Mouse (Mus musculus): ENCODE data around the gene Tanc2.
A peak's percentile ranks its signal among the peaks of the same experiment; 100 is the strongest.

Gene Tanc2

DNA sequence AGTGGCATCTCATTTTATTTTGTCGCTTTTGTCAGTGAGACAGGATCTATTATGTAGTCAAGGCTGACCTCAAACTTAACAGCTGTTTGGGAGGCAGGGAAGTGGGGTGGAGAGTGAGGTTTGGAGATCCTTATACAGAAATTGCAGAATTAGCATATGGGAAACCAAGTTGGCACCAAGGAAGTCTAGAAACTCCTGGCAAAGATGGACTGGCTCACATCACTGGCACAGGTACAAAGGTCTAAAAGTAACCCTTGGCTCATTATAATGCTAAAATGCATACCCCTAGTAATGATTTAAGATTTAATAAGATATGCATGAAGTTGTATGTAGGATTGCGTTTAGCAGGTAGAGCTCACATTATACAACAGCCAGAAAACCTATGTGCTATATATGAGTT, 58.2 kb downstream of the Tanc2 start:
- DNase-seq (ENCODE audit: low read depth) = no peak

DNA sequence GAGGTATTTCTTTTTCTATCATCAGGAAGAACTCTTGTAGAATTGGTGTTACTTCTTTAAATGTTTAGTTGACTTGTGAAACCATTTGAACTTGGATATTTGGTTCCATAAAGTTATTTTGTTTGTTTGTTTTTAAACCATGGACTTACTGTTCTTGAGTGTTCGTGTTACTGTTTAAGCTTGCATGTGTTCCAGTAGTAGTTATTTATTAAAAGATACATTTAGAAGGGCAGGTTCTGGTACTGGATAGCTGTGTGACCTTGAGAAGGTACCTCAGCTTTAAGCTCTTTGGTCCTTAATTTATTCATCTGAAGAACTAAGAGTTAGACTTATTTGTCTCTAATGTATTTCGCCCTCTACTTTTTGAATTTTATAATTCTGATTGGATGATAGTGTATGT, 64.8 kb downstream of the Tanc2 start:
- DNase-seq (ENCODE audit: low read depth) = no peak

DNA sequence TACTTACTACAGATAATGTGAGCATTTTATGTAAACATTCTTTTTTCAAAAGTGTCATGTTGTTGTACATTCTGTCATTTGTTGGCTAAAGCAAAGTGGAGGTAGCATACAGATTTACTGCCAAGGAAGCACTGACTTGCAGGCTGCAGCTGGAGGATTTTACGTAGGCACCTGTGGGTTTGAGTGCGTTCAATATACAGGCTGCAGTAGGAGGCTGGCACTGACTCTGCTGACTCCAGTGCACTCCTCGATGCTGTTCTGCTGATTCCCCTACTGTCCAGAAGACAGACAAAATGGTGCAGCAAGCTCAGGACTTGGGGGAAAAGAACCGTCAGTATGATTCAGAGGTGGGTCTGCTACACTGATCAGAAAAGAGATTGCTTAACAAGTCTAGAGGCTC, 65.5 kb downstream of the Tanc2 start:
- no peak for DNase-seq (ENCODE audit: low read depth)

DNA sequence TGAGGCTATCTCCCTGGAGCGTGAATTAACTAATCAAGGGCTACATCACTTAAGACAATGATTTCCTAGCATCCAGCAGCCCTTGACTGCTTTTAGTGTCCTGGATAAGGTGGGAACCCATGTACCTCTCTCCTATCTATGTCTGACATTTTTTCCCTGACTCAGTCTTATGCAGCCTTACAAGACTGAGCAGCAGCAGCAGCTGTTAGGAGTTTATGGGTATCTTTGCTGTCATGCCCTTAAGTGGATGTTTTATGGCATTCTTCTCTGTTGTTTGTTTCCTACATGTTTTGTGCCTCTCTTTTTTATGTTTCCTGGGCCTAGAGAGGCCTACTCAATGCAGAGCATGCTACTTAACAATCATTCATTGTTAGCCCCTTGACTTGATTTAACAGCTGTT, 78.1 kb downstream of the Tanc2 start:
- DNase-seq (ENCODE audit: low read depth) = no peak

DNA sequence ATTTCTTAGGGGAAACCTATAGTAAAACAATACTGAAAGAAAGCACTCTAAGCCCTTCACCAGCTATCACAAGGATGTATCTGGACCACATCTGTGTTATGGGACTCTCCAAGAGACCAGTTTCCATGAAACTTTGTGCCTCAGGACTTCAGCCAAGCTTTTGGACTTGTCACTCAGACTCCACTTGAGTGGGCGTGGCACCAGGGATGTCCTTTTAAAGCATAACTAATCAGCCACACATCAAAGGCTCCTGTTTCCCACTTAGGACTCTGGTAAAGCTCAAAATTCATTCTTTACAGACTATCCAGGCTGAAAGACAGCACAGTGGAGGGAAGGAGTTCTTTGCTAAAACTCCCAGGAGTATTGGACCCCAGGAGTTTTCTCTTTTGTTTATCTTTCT, 89.2 kb downstream of the Tanc2 start:
- DNase-seq (ENCODE audit: low read depth) = no peak

DNA sequence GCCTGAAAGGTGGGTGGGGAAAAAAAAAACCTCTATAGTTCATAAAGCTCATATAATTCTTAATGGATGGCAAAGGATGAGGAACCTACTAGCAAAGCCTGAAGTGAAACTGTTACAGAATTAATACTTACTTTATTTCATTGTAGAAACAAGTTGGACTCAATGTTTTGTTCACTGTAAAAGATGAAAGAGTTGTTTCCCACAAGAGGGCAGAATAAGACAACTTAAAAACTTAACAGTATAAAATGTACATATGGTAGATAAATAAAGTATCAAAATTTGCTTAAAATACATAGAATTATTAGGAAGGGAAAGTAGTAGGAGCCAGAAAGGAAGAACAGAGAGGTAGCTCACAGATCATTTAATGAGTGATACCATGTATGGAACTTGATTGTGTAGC, 95.0 kb downstream of the Tanc2 start:
- peak; percentile 24 for DNase-seq (ENCODE audit: low read depth)

DNA sequence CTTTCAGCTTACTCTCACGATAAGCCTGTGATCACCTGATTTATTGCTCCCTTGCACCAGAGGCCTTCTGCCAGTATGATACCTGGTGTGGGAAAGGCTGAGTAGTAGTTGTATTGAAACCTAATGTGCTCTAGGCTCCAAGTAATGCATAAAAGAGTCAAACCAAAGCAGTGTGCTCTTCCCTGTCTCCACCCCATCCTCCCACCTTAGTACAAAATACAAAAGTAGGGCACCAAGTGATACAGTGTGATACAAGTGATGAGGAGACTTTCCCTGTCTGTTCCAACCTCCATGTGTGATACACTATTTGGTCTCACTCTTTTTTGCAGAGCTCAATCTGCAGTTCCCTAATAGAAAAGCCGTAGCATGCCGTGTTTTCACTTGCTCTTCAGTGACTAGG, 110.7 kb downstream of the Tanc2 start:
- no peak for DNase-seq (ENCODE audit: low read depth)

DNA sequence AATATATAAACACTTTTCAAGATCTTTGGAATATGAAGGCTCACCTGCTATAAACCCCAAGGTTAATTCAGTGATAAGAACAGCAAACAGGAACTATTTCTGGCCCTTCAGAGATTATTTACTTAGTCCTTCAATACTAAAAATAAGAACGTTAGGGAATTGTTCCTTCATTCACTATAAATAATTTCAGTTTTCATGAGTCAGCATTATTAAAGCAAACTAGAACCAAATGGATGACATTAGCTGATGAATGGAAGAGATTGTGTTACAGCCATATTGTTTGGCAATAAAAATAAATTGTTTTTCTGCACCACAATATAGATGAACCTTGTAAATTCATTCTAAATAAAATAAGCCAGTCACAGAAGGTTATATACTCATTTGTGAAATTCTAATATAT, 129.9 kb downstream of the Tanc2 start:
- no peak for DNase-seq (ENCODE audit: low read depth)

DNA sequence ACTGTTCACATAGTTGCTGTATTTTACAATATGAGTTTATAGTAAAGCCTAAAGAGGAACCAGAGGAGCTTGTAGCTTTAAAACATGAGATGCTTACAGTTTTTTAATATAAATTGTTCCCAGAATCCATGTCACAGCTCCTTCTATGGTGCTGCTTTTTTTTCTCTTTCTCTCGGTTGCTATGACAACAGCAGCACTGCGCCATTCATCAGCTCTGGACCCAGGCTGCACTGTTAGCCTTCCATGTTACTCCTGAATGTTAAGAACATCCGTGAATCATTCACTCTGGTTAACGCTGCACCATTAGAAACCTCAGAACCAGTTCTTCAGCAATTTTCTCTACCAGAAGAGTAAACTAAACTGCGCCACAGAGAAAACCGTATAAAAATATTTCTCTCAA, 141.8 kb downstream of the Tanc2 start:
- no peak for DNase-seq (ENCODE audit: low read depth)

DNA sequence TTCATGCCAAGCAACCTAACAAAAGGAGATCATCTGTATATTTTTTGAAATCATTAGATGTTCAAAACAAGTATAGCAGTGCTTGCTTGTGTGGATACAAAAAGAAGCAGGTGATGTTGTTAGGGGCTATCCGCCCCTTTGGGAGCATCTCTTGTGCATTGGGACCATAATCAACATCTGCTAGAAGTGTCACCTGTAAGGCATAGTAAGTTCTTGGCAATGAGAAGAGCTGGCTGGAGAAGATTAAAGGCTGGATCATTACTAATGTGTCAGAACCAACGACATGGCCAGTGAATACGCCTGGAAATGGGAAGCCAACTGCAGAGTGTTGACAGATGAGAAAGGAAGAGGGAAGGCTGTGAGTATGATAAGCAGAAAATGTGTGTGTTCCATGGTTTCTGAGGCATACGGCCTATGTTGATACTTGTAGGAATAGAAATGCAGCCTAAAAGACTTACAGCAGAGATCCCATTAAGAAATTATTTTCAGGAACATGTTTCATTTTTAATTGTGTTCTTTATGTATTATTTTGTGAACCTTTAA, 142.3 kb downstream of the Tanc2 start:
- DNase-seq (ENCODE audit: low read depth) = no peak

DNA sequence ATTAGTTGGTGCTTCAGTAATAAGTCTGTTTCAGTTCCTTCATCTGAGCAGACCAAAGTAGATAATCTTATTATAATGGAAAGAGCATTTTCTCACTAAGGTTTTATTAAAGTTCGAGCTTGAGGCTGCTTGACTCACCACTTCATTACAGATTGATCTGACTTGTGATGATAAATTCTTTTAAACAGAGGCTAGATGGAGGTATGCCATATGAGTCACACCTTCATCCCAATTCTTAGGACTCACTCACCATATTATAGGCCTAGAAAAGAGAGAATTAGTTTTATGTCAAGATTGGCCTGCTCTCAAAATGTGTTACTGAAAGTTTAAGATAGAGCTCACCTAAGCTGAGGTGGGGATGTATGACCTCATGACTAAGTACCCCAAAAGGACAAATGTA, 153.4 kb downstream of the Tanc2 start:
- DNase-seq (ENCODE audit: low read depth) = no peak

DNA sequence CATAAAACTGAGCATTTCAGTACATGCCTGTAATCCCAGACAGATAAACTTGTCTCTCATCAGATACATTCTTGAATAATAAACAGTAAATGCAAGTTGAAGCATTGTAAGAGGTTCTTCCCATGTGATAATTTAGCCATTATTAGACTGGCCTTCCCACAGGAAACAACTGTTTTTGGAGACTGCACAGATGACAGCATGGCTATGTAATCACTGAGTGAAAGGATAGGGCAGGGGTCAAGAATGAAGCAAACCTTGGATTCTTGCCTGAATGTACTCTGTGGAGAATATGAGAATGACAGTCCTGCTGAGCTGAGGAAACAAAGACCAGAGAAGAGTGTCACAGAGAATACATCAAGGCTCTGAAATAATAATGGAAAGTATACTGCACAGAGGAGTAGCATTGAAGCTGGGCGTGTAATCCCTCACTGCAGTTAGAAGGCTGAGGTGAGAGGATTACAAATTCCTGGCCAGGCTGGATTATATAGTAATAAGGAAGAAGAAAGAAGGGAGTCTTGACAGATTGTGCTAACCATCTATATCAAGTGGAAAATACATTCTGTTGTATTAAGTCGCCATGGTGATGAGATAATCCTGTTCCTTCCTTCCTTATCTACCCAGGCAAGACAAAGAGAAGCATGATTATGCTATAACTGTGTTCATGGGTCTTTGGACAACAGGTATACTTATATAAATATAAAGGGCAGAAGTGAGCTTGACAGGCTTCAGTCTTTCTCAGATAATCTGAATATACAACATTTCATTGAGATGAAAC, 159.7 kb downstream of the Tanc2 start:
- DNase-seq (ENCODE audit: low read depth) = no peak

DNA sequence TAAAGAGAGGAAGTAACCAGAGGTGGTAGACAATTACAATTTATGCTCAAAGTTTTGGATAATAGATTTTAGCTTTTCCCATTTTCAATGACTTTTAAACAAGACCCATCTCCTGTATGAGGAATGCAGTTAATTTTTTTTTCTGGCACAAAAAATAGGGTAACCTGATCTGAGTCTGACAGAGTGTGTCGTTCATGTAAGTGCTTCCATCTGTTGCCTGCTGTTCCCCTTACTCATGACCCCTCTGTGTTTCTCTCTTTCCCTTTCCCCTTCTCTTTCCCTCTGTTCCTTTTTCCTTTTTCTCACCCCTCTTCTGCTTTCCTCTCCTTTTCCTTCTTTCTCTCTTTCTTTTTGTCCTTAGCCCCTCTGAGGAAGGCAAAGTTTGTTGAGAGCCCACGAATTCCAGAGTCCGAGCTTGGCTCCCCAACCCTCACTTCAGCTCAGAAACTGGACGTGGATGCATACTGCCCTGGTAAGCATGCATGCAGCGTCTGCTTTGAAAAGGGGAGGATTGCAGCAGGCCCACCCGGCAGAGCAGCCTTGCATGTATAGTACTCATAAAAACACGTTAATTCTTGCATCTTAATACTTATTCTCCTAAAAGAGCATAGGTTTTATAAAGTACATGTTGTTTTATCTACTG, 168.9 kb downstream of the Tanc2 start:
- no peak for DNase-seq (ENCODE audit: low read depth)

DNA sequence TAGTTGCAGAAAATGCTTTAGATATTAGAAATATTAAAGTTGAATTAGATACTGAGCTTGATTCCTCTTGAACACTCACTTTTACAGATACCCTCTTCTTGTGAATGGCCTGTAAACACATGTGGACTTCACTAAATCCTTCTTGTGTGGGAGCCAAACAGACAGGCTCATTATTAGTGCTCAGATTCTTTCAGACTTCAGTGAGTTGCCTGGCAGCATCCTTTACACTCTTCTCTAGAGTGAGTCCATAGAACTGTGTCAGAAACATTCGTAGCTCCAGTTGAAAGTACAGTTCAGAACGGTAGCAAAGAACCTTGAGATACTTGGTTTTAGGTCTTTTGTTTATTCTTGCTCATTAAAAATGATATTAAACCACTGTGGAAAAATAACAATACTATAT, 169.6 kb downstream of the Tanc2 start:
- DNase-seq (ENCODE audit: low read depth) = no peak

DNA sequence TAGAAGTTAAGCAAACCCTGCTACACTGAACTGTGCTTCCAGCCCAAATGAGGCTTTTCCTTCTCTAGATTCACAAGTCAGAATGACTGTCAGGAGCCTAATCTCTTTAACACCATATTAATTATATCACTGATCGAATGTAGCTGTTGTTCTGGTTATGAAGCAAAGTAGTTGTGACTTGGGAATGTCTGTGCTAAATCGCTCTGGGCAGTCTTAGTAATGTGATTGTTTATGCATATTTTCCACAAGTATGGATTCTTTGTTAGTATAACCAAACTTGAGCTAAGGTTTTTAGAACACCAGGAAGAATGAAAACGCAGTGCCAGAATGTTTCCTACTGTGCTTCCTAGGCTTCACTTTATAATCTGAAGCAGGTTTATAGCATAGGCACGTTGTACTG, 170.6 kb downstream of the Tanc2 start:
- no peak for DNase-seq (ENCODE audit: low read depth)

DNA sequence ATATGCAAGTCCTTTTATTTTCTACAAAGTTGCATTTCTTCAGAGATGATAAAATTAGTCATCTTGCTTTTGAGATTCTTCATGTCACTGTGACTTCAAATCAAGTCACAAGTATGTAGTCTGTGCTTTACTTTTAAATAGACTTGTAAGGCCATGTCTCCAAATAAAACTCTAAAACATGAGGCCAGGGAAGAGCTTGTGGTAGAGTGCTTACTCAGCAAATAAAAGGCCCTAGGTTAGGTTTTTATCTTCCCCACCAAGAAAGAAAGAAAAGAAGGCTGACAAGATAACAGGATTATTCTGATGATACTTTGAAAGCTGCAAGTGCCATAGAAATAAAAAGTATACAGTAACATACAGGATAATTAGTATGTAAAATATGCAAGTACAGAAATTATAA, 188.0 kb downstream of the Tanc2 start:
- DNase-seq (ENCODE audit: low read depth) = no peak

DNA sequence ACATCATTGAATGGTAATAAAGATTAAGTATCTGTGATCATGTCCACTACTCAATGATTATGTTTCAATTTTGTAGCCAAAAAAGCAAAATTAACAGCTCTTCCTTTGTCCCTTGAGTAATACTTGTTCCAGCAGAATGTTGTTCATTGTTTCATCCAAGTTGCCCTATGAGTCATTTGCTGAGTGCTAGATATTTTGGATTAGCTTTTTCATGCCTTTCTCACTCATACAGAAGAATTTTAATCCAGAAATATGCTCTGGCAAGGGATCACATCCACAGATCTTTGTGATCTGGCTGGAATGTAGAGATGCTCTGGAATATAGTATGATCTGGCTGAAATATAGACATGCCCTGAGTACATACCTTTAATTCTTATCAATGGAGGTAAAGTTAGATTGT, 202.7 kb downstream of the Tanc2 start:
- no peak for DNase-seq (ENCODE audit: low read depth)

DNA sequence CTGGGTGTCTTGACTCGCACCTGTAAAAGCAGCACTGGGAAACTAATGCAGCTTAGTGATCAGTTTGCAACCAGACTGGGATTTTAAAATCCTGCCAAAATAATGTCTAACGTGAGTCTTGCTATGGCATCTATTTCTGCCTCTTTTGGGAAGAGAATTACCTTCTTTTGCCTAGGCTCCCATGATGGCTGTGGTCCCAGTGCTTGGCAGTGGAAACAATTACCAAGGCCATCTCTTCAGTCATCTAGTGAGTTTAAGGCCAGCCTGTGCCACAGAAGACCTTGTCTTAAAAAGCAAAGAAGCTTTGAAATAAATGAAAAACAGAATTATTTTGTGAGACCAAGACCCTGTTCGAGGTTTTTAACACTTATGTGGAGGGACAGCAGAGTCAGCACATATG, 213.9 kb downstream of the Tanc2 start:
- DNase-seq (ENCODE audit: low read depth) = no peak

DNA sequence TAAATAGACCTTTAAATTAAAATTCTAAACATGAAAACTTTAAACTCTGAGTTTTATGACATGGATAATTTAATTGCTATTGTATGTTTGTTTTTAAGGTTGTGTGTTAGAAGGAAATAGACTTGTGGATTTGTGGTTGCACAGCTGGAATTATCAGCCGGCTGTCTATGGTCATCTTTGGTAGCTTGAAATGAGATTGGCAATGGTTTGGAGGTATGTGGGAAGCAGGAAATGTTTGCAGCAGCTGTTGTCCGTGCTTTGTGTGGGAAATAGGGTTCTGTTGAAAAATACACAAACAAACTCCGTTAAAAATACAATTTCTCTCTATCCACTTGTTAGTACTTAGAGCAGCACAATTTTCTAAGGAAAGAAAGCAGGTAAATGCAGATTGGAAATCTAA, 215.0 kb downstream of the Tanc2 start:
- no peak for DNase-seq (ENCODE audit: low read depth)

DNA sequence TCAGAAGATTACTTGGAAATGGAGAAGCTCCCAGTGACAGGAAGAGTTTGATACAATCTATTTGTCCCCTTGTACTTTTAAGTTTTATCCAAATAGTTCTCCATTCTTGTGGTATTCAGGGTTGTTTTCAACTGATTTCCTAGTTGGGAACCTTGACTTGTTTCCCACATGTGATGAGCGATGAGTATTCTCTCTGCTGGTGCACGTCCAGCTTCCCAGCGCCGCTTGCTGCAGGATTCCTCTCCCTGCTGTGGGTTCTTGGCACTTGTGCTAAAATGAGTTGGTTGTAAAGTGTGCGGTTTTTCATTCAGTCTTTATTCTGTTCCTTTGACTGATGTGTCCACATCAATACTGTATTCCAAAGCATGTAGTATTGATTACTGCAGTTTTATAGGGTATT, 217.3 kb downstream of the Tanc2 start:
- no peak for DNase-seq (ENCODE audit: low read depth)

DNA sequence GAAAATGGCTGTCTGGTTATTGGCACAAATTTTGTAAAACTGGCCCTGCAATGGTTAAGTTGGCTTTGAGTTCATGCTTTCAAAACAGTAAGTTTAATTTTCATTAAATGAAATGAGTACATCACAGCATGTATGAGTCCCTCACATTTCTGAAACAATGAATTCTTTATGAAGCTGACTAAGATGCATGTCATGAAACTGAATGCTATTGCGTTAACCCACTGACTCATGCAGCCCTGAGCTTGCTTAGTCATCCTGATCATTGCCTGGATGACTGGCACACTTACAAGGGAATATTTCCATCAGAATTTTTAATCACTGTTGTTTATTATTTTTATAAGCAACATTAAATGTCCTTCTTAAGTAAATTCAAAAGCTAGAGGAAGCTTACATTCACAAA, 233.5 kb downstream of the Tanc2 start:
- peak; percentile 78 for DNase-seq (ENCODE audit: low read depth)

DNA sequence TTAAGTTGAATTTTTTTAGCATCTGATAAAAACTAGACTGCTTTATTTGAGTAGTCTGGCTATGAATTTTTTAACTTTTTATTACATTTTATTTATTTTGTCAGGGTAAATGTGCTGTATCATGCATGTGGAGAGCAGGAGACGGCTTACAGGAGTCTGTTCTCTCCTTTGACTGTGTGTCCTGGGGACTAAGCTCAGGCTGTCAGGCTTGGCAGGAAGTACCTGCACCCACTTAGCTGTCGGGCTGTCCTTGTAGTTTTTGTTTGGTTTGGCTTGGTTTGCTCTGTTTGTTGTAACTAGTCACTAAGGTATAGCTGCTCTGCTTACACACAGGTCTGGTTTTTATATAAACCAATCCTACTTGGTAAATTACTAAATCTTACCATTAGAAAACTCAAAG, 234.0 kb downstream of the Tanc2 start:
- DNase-seq (ENCODE audit: low read depth) = peak; percentile 5

DNA sequence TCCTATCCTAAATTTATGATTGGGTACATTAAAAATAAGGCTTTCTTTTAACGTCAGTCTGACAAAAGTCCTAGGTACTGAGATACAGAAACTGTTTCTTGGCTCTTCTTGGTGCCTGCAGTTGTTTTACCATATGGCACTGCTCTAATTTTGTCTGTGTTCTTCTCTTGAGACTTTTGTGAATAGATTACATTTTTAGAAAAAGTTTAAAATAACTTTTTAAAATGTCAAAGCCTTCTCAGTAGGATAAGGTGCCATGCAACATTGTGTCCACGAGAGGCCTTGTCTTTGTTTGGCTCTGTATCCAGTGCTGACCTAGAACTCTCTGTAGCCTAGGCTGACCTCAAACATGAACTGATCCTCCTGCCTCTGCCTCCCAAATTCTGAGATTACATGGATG, 238.4 kb downstream of the Tanc2 start:
- no peak for DNase-seq (ENCODE audit: low read depth)

DNA sequence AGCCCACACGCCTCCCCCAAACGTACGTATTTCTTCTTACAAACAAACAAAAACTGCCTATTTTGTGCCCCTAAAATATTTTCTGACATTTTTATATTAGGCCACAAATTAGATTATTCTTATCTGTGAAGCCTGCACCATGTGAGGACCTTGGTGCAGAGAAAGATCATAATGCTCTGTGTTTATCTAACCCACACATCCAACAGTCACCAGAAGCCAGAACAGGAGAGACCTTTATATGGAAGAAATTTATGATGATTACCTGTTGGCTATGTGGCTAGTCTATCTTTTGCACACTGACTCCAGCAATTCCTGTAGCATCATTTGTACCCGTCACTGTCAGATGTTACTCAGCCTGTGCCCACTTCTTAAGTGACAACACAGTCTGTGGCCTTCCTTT, 245.4 kb downstream of the Tanc2 start:
- DNase-seq (ENCODE audit: low read depth) = no peak
